ENCODE assay signal across 16 mouse cellular contexts in the genomic region with DNA sequence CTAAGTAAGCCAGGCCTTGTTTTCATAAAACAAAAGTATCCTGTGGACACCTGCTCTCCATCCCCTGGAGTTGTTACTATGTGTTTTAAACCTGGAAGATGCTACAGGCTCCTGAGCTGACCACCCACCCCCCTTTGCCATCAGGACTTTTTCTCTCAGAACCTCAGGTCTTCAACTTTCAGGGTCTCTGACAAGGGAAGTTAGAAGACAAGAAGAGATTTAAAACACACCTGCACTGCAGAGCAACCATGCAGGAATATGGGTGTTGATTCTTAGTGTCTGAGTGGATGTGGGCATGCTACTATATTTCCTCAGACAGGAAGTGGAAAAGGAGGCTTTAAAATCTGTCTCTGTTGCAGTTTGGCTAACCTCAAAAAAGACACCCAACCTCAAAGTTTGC.
"Had no signal": no experiment of that assay in that cellular context is flagged by ENCODE, and none has a peak within 500 bp of the region (broad histone marks: within the 10 kb centered on the region; RNA-seq: fewer than 3 reads in every experiment).

No protein-coding gene starts in this region.

- H3K4me3 ChIP-seq: neural tube, embryonic 13.5 days; neural tube, embryonic 15.5 days; stomach, embryonic 15.5 days had no signal

- H3K27me3 ChIP-seq: neural tube, embryonic 13.5 days; neural tube, embryonic 15.5 days; stomach, embryonic 15.5 days had no signal

- H3K4me1 ChIP-seq: stomach, embryonic 15.5 days had no signal

- DNase-seq: retina, postnatal 1 day; right cerebral cortex, adult 18-20 months; right cerebral cortex, postnatal 14 days; right cerebral cortex, postnatal 25 days; right cerebral cortex, postnatal 4 days; spleen, adult 18-20 months; thymus, adult 18-20 months; thymus, adult 2 months; thymus, postnatal 14 days; thymus, postnatal 25 days; thymus, postnatal 36 days; thymus, postnatal 4 days had no signal

- H3K9ac ChIP-seq: neural tube, embryonic 13.5 days; neural tube, embryonic 15.5 days; stomach, embryonic 15.5 days had no signal

- H3K4me2 ChIP-seq: neural tube, embryonic 13.5 days; neural tube, embryonic 15.5 days; stomach, embryonic 15.5 days had no signal

- H3K36me3 ChIP-seq: neural tube, embryonic 13.5 days; neural tube, embryonic 15.5 days; stomach, embryonic 15.5 days had no signal

- H3K9me3 ChIP-seq: neural tube, embryonic 13.5 days; neural tube, embryonic 15.5 days; stomach, embryonic 15.5 days had no signal

- H3K27ac ChIP-seq: neural tube, embryonic 13.5 days; neural tube, embryonic 15.5 days; stomach, embryonic 15.5 days; stomach, postnatal 0 days had no signal
